Mouse (Mus musculus): Measurements from ENCODE around the gene Grin3a.
"Not testable (repeated sequence)": the region's sequence is repeated elsewhere in the genome, so short reads cannot be mapped to it uniquely, and the experiment has no call there.

Gene Grin3a

GRCm38 (mm10) chr4:49680171-49680875 is 165.2 kb downstream of the Grin3a start:
- DNase-seq (ENCODE audit: low read depth, low spot score): no peak

DNA sequence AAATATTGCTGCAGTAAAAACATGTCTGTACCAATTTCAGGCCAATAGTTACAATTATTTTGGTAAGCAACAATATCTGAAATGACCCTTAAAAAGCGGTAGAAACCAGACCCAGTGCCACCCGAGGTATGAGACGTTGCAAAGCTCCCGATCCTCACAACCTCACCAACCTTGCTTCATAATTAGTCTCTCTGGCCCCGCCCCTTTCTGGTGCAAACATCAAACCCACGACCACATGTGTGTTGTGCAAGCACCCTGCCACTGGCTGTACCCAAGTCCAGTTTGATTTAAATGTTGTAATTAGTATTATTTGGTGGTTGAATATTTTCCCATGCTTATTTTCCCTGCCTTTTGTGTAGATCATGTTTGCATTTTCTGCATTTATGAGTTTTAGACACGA is 168.8 kb downstream of the Grin3a start:
- no peak for DNase-seq (ENCODE audit: low read depth, low spot score)

DNA sequence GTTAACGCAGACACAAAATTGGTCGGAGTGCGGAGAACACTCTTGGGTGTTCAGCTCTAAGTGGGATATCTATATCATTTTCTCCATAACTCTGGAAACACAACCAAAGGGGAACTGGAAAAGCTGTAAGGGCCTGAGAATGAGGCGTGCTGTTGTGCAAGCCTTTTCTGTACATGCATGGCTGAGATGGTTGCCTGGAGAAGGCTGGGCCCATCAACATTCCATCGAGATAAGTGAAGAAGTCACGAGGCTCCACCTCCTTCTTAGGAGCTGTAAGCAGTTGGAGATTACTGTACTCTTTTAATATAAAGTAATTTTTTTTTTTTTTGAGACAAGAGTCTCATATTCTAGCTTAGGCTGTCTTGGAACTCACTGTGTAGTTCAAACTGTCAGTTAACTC is 169.5 kb downstream of the Grin3a start:
- DNase-seq (ENCODE audit: low read depth, low spot score): no peak

- DNase-seq (ENCODE audit: low read depth, low spot score): no peak
Measured at GRCm38 (mm10) chr4:49664850-49665249, 180.7 kb downstream of the Grin3a start.

DNA sequence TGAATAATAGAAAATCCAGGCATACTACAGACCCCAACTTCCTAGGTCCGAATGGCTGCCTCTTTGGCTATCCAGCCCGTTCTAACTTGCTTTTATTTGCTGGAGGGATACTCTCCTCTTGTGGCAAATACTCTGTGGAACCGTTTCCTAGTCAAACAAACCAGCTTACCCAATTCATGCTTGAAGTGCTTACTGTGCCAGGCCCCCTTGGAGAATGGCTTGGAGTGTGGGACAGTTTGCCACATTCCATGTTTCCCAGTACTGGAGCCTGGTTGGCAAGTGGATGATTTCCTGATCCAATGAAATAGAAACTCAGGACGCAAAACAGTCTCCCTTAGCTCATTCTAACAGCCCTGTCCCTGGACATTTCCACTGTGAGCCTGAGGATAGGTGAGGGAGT is 183.3 kb downstream of the Grin3a start:
- DNase-seq (ENCODE audit: low read depth, low spot score): no peak

- DNase-seq (ENCODE audit: low read depth, low spot score): no peak
Measured at GRCm38 (mm10) chr4:49661664-49662063, 183.9 kb downstream of the Grin3a start.

DNA sequence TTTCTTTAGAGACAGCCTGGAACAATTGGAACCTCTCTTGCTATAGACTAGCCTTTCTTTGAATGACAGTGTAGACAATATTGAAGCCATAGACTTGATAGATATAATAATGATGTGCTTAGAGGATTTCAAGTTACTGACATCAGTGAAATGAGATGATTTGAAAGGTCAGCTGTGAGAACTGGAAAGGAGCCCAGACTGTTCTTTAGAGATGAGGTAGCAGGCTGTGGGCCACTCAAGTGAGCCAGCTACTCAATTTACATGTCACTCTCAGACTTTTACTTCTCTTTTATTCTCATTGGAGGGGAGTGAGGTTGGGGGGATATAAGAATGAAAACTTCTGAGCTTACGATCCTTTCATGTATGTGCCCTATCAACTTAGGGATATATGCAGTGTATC is 186.1 kb downstream of the Grin3a start:
- no peak for DNase-seq (ENCODE audit: low read depth, low spot score)

- DNase-seq (ENCODE audit: low read depth, low spot score): no peak
Measured at GRCm38 (mm10) chr4:49639913-49640312, 205.6 kb downstream of the Grin3a start.

DNA sequence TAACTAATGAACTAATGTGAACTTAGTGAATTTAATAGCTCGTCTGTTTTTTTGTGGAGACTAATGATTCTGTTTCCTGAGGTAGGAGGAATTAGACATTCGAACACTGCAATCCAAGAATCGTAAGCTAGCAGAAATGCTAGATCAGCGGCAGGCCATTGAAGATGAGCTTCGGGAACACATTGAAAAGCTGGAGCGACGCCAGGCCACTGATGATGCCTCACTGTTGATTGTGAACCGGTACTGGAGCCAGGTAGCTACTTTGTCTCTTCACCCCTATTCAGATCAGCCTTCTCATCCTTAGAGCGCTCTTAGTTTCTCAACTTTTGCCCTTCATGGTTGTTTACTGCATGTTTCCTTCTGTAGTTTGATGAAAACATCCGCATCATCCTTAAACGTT is 207.7 kb downstream of the Grin3a start:
- no peak for DNase-seq (ENCODE audit: low read depth, low spot score)

- no peak for DNase-seq (ENCODE audit: low read depth, low spot score)
Measured at GRCm38 (mm10) chr4:49632139-49632481, 213.4 kb downstream of the Grin3a start.

DNA sequence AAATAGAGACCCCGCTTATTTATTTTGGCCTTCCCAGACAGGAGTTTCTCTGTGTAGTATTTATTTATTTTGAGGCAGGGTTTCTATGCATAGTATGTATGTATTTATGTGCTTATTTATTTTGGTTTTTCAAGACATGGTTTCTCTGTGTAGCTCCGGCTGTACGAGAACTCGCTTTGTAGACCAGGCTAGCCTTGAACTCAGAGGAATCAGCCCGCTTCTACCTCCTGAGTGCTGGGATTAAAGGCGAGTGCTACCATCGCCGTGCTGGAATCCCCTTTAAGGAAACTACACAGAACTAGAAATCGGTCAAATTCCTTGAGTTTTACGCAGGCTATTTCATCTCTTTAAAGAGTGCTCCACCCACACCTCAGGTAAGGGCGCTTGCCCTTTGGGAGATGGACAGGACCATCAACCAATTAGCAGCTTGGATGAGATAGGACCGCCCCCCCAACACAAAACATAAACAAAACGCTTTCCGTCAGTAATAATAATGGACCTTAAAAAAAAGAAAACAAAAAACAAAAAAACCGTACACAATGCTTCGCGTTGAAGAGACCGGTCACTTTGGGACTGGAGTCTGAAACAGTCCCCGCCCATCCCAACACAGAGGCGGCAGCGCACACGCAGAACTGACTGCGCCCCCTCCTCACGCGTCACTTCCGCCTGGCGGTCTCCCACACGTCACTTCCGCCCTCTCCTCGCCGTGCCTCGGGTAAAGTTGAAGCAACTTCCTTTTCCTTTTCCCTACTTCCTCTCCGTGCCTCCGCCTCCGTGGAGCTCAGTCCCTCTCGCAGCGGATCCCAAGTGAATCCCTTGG is 214.0 kb downstream of the Grin3a start, which contains the start of gene Rnf20:
Gene Rnf20, plus strand, starts transcription at position 688 of the 820 bp plus-strand sequence.
- peak; percentile 96 for DNase-seq (ENCODE audit: low read depth, low spot score)

DNA sequence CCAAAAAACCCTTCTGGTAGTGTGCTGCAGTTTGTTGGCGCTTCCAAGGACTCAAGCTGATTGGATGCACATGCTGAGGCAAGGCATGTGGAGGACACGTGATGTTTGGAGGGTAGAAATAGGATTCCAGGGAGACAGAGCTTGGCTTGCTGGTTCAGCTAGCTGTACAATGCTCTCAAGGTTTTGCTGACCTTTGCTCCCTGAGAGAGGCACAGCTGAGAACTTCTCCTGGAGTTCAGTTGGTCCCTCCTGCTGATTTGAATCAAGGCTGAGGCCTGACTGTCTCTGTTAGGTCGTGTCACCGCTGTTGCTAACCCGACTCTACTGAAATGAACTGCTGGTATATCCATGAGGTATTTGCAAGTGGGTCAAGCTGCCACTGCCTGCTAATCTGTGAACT is 216.6 kb downstream of the Grin3a start:
- DNase-seq (ENCODE audit: low read depth, low spot score): no peak

GRCm38 (mm10) chr4:49626973-49627372 is 218.6 kb downstream of the Grin3a start:
- peak; percentile 77 for DNase-seq (ENCODE audit: low read depth, low spot score)

- DNase-seq (ENCODE audit: low read depth, low spot score): not testable (repeated sequence)
Measured at GRCm38 (mm10) chr4:49624969-49625368, 220.6 kb downstream of the Grin3a start.

DNA sequence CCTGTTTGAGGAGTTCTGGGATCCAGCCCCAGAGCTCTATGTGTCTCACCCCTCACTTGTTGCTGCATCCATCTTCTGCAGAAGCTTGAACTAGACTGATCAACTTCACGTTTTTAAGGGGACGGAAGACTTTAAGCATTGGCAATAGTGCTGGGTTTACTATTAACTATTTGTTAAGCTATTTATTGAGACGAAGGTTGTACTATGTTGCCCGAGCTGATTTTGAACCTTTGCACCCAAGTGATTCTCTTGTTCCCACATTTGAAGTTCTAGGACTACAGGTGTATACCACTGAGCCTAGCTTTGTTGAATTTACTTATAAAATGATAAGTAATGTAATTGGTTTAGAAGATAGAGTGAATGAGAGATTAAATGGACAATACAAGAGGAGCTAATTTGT is 221.6 kb downstream of the Grin3a start:
- DNase-seq (ENCODE audit: low read depth, low spot score): no peak

DNA sequence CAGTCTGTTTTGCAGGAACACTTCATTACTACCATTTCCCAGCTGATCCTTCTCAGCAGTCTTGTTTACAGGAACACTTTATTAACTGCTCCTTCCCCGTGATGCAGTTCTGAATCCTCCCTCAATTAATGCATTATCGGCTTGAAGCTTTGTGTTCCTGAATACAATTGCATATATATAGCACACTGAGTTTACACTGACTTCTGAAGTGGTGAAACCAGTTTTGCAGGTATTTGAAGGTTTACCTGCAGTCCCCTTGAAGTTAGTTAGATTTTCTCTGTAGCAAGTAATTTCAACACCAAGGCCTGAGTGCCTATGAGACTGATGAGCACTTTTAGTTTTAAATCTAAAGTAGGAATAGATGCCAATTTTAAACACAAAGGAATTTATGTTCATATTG is 223.3 kb downstream of the Grin3a start:
- DNase-seq (ENCODE audit: low read depth, low spot score): no peak

- not testable (repeated sequence) for DNase-seq (ENCODE audit: low read depth, low spot score)
Measured at GRCm38 (mm10) chr4:49619861-49620260, 225.7 kb downstream of the Grin3a start.

DNA sequence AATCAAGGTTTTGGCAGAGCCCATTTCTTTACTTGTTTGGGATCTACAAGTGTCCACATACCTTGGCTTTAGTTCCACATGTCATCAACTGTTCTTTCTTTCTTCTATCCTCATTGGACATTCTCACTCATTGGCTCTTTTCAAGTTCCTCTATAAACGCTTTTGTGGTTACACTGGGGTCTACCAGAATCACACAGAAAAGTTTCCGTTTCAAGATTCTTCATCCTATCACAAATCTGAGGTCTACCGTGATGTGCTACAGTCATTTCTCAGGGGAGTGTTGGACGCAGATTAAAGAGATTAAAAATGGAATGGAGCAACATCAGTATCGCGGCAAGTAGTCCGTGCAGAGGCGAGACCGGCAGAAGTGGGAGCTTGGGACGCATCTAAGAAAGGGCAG is 228.6 kb downstream of the Grin3a start:
- DNase-seq (ENCODE audit: low read depth, low spot score): no peak
